Mouse (Mus musculus): ENCODE data around the gene Id1. TPM values are rescaled to one million over a fixed set of nuclear protein-coding genes. Genes with fewer than 3 reads are reported as not detected.

Gene Id1
- polyA plus RNA-seq, 1 experiment from 2014 or later = 116 TPM

DNA sequence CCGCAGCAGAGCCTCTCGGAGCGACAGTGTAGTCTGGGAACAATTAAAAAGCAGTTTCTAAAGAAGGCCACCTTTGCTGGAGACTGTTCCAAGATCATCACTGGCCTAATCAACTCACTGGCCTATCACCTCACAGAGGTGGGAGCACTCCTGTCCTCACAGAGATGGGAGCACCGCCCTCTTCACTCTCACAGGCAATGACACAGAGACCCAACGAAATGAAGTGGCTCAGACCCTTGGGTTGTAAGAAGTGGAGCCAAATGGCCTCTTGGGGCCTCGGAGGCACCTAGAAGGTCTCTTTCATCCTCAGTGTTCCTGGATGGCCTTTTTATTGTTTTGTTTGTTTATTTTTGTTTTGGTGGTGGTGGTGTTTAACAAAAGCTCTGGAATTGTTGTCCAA is 9.8 kb upstream of the Id1 start:
- Histone ChIP-seq H3K4me1 (replicated peaks) (peaks cover 56% of the 10 kb centered on the region), H3K27ac (0 out of 2 replicates have a peak overlapping the region, but pooled peaks have one; percentile 56), H3K4me2 (replicated peaks) (no peak overlapping the region), H3K4me3 (replicated peaks) (no peak overlapping the region), H3K36me3 (no peaks in the 10 kb centered on the region), H3K9ac (no peak overlapping the region), H3K27me3 (replicated peaks) (no peaks in the 10 kb centered on the region), H3K9me3 (no peaks in the 10 kb centered on the region)
- no peak for ATAC-seq
- WGBS = 89% methylated on average over 6 of the region's 6 CpGs

DNA sequence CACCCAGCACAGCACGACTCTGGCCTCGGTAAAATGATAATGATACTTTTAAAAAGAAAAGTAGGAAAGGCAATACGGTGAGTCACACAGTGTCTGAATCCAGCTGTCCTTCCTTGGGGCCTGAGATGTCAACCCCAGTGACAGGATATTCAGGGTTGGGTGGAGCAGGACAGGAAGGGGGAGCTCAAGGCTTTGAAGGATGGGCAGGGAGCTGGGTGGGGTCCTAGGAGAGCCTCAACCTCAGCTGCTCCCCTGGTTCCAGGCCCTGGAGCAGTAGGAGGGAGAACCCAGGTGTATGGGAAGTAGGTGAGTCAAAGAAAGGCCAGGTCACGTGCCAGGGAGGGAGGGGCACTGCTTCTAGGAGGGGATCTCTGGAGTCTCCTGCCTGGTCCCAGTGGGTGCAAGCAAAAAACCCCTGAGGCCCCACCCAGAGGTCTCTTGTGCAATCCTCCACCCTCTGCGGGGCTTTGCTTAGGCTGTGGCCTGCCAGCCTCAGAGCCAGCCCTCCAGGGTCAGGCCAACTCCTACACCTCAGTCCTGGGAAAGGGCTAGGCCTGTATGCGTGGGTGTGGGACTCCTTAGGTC is 9.2 kb upstream of the Id1 start:
- 38% methylated on average over 6 of the region's 6 CpGs for WGBS
- H3K27ac ChIP-seq = peak overlapping the region; percentile 56
- ATAC-seq = peak; percentile 13; the same call in 1 of the 2 replicates
- no peaks in the 10 kb centered on the region for H3K9me3 ChIP-seq
- no peaks in the 10 kb centered on the region for H3K36me3 ChIP-seq
- H3K4me3 ChIP-seq (replicated peaks) = no peak overlapping the region
- H3K27me3 ChIP-seq (replicated peaks) = no peaks in the 10 kb centered on the region
- no peak overlapping the region for H3K9ac ChIP-seq
- H3K4me1 ChIP-seq (replicated peaks) = peaks cover 56% of the 10 kb centered on the region
- no peak overlapping the region for H3K4me2 ChIP-seq (replicated peaks)

DNA sequence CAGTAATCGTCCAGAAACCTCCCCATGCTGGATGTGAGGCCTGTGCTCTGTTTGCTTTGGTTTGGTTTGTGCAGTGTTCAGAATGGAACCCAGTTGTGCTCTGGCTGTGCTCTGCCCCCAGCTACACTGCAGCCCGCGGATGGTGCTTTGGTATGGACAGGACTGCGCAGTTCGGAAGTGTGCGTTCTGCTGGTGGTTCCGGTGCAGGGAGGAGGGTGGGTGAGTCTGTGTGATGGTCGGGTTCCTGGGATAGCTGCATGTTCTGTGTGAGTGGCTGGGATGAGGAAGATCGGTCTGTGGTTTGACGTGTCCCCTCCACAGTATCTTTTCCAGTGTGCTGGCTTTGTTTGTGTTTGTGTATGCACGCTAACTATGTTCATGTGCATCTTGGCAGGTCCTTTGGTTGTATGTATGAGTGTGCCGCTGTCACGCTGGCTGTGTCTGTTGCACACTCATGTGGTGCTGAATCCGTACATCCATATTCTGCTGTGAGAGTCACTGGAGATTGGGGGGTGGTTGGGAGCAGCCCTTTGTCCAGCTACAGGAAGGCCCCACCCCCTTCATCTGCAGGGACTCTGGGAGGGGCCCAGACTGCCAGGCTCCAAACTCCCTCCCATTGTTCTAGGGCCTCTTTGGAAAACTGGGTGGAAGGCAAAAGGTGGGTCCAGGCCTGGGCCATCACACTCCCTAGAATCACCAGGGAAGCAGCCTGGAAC is 8.1 kb upstream of the Id1 start:
- Histone ChIP-seq H3K4me3 (replicated peaks) (no peak overlapping the region), H3K27me3 (replicated peaks) (no peaks in the 10 kb centered on the region), H3K9me3 (no peaks in the 10 kb centered on the region), H3K9ac (no peak overlapping the region), H3K36me3 (no peaks in the 10 kb centered on the region), H3K27ac (peak overlapping the region; percentile 56), H3K4me1 (replicated peaks) (peaks cover 61% of the 10 kb centered on the region), H3K4me2 (replicated peaks) (no peak overlapping the region)
- 78% methylated on average over 14 of the region's 14 CpGs for WGBS
- peak; percentile 19; the same call in 1 of the 2 replicates for ATAC-seq

DNA sequence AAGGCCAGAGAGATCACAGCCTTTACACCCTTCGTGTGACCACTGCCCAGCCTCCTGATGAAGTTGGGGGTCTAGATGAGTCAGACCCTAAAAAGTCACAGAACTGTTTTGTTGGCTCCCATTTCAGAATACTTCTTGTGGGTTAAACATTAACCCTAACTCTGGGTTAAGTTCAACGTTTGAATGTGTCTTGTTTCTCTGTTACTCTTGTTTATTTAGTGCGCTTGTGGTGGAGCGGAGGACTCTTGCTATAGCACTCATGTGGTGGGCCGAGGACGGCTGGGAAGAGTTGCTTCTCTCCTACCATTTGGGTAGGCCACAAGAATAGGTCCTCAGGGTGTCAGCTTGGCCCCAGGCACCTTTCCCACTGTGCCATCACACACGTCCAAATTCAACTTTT is 7.5 kb upstream of the Id1 start:
- 64% methylated on average over 7 of the region's 7 CpGs for WGBS
- Histone ChIP-seq H3K4me3 (replicated peaks) (no peak overlapping the region), H3K27ac (peak overlapping the region; percentile 77), H3K27me3 (replicated peaks) (no peaks in the 10 kb centered on the region), H3K4me1 (replicated peaks) (peaks cover 65% of the 10 kb centered on the region), H3K9ac (no peak overlapping the region), H3K9me3 (no peaks in the 10 kb centered on the region), H3K4me2 (replicated peaks) (no peak overlapping the region), H3K36me3 (no peaks in the 10 kb centered on the region)
- no peak for ATAC-seq

DNA sequence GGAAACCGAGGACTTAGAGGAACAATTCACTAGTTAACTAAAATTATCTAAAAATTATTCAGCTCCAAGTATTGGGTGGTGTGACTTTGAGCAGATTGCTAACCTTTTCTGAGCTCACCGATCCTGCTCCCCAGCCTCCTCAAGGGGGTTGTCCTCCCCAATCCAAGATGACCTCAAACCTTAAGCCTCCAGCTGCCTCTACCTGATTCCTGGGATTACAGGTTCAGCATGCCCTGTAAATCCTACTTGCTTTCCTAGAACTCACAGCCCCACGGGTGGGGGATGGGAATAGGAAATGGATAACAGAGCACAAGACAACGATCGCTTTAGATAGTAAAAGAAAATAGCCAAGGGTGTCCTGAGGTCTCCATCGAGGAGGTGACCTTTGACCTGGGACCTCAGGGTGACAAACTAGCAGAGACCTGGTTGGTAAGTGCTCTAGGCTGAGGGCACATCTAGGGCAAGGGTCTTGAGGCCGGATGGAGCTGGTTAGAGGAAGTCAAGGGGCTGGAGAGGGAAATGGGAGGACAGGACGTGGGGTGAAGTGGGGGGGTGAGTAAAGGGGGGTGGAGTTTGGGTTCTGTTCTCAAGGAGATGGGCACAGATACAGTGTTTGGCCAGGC is 6.9 kb upstream of the Id1 start:
- H3K9ac ChIP-seq = no peak overlapping the region
- 30% methylated on average over 8 of the region's 8 CpGs for WGBS

DNA sequence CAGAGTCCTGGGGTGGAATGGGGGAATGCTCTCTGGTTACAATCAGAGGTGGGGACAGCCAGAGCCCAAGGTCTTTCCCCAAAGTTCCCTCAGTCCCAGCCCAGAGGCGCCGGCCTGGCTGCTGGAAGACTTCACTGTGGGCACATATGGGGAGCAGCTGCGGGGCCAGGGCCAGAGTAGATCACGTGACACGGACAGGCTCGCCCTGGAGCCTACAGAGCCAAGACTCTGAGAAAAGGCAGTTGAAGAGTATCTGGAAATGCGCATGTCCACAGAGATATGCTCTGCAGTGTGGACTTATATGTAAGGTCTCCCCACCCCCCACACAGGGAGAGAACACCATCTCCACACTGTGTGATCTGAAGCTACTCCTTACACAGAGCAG is 6.4 kb upstream of the Id1 start:
- Histone ChIP-seq H3K9ac (peak overlapping the region; percentile 1; the same call in 1 of the 2 replicates), H3K4me2 (replicated peaks) (peak overlapping the region; percentile 32; the same call in 1 of the 2 replicates), H3K27ac (peak overlapping the region; percentile 77), H3K9me3 (no peaks in the 10 kb centered on the region), H3K27me3 (replicated peaks) (no peaks in the 10 kb centered on the region), H3K4me3 (replicated peaks) (no peak overlapping the region), H3K36me3 (no peaks in the 10 kb centered on the region), H3K4me1 (replicated peaks) (peaks cover 65% of the 10 kb centered on the region)
- WGBS = 22% methylated on average over 7 of the region's 7 CpGs
- ATAC-seq = peak; percentile 72

More for the DNA sequence above, 6.9 kb upstream of the Id1 start:
- H3K27ac ChIP-seq = peak overlapping the region; percentile 77
- no peaks in the 10 kb centered on the region for H3K36me3 ChIP-seq
- H3K4me2 ChIP-seq (replicated peaks) = peak overlapping the region; percentile 32; the same call in 1 of the 2 replicates
- peaks cover 65% of the 10 kb centered on the region for H3K4me1 ChIP-seq (replicated peaks)
- H3K4me3 ChIP-seq (replicated peaks) = no peak overlapping the region
- no peak; the same call in 1 of the 2 replicates for ATAC-seq
- no peaks in the 10 kb centered on the region for H3K27me3 ChIP-seq (replicated peaks)
- H3K9me3 ChIP-seq = no peaks in the 10 kb centered on the region

DNA sequence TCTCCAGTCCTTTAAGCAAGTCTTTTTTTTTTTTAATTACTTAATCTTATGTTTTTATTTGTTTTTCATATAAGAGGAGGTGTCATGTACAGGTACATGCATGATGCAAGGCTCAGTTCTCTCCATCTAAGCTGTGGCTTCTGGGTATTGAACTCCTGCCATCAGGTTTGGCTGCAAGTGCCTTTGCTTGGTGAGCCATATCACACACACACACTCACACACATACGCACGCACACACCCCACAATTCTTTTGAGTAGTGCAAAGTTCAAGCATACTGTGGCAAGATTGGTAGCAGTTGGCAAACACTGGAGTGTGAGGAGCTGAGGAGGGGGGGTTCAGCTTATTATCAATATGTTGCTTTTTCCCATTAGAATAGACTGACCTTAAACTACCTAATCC is 2.9 kb upstream of the Id1 start:
- Histone ChIP-seq H3K36me3 (no peaks in the 10 kb centered on the region), H3K4me3 (replicated peaks) (no peak overlapping the region), H3K27ac (peak overlapping the region; percentile 28; the same call in 1 of the 2 replicates), H3K4me1 (replicated peaks) (peaks cover 51% of the 10 kb centered on the region), H3K4me2 (replicated peaks) (no peak overlapping the region), H3K9me3 (no peaks in the 10 kb centered on the region), H3K9ac (no peak overlapping the region), H3K27me3 (replicated peaks) (no peaks in the 10 kb centered on the region)
- no peak for ATAC-seq
- WGBS = 75% methylated on average over 2 of the region's 2 CpGs

DNA sequence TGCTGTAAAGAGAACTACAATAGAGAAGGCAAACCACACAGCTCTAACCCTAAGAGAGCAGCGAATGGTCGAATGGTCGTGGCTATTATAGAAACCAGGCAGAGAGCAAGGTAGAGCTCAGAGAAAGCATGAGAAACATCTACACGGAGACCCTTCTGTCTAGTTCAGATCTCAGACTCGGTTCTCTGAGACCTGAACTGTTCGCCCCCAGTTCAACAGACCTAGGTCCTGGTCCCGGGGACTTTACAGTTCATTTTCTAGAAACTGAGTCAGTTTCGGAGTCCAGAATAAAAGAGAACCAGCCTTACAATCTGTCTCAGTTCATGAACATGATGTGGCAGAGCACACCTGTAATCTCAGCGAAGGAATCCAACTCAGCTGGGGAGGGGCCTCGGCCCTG is 1.6 kb upstream of the Id1 start:
- no peaks in the 10 kb centered on the region for H3K27me3 ChIP-seq (replicated peaks)
- H3K4me3 ChIP-seq (replicated peaks) = peak overlapping the region; percentile 76
- no peak for ATAC-seq
- peak overlapping the region; percentile 86 for H3K4me2 ChIP-seq (replicated peaks)
- no peak overlapping the region for H3K9ac ChIP-seq
- H3K27ac ChIP-seq = peak overlapping the region; percentile 95
- peaks cover 46% of the 10 kb centered on the region for H3K4me1 ChIP-seq (replicated peaks)
- H3K36me3 ChIP-seq = no peaks in the 10 kb centered on the region
- no peaks in the 10 kb centered on the region for H3K9me3 ChIP-seq
- WGBS = 9% methylated on average over 10 of the region's 10 CpGs

DNA sequence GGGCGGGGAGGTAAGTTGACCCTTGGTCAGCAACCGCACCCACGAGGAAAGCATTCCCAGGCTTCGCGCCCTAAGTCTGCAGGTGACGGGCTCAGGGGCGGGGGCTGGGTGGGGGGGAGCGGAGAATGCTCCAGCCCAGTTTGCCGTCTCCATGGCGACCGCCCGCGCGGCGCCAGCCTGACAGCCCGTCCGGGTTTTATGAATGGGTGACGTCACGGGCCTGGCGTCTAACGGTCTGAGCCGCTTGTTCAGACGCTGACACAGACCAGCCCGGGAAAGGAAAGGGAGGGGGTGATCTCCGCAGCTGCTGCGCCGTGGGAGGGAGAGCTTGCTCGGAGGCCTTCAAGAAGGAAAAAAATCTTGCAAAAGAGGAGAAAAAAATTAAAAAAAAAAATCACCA is 1.1 kb upstream of the Id1 start:
- peaks cover 41% of the 10 kb centered on the region for H3K4me1 ChIP-seq (replicated peaks)
- H3K27me3 ChIP-seq (replicated peaks) = no peaks in the 10 kb centered on the region
- peak overlapping the region; percentile 95 for H3K27ac ChIP-seq
- no peaks in the 10 kb centered on the region for H3K36me3 ChIP-seq
- WGBS = under 1% methylated on average over 28 of the region's 28 CpGs
- peak overlapping the region; percentile 76 for H3K4me3 ChIP-seq (replicated peaks)
- peak; percentile 80 for ATAC-seq
- H3K9me3 ChIP-seq = no peaks in the 10 kb centered on the region
- peak overlapping the region; percentile 40; the same call in 1 of the 2 replicates for H3K9ac ChIP-seq
- peak overlapping the region; percentile 86 for H3K4me2 ChIP-seq (replicated peaks)

DNA sequence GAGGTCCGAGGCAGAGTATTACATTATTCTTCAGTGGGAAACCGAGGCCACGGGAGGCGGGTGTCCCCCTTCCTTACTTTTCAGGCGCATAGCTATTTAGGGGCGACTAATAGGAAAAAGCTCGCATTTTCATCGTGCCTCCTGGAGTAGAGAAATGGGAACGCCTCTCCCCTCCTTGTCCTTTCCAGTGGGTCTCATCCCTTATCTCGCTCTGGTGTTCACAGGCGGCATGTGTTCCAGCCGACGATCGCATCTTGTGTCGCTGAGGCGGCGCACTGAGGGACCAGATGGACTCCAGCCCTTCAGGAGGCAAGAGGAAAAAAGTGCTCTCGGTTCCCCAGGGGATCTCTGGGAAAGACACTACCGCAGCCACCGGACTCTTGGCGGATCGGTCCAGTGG is 697 bp downstream of the Id1 start:
- H3K27ac ChIP-seq = peak overlapping the region; percentile 95
- peak overlapping the region; percentile 86 for H3K4me2 ChIP-seq (replicated peaks)
- H3K4me3 ChIP-seq (replicated peaks) = peak overlapping the region; percentile 76
- no peaks in the 10 kb centered on the region for H3K27me3 ChIP-seq (replicated peaks)
- H3K4me1 ChIP-seq (replicated peaks) = peaks cover 50% of the 10 kb centered on the region
- WGBS = under 1% methylated on average over 22 of the region's 22 CpGs
- H3K9me3 ChIP-seq = no peaks in the 10 kb centered on the region
- ATAC-seq = no peak
- H3K36me3 ChIP-seq = no peaks in the 10 kb centered on the region
- peak overlapping the region; percentile 87 for H3K9ac ChIP-seq

DNA sequence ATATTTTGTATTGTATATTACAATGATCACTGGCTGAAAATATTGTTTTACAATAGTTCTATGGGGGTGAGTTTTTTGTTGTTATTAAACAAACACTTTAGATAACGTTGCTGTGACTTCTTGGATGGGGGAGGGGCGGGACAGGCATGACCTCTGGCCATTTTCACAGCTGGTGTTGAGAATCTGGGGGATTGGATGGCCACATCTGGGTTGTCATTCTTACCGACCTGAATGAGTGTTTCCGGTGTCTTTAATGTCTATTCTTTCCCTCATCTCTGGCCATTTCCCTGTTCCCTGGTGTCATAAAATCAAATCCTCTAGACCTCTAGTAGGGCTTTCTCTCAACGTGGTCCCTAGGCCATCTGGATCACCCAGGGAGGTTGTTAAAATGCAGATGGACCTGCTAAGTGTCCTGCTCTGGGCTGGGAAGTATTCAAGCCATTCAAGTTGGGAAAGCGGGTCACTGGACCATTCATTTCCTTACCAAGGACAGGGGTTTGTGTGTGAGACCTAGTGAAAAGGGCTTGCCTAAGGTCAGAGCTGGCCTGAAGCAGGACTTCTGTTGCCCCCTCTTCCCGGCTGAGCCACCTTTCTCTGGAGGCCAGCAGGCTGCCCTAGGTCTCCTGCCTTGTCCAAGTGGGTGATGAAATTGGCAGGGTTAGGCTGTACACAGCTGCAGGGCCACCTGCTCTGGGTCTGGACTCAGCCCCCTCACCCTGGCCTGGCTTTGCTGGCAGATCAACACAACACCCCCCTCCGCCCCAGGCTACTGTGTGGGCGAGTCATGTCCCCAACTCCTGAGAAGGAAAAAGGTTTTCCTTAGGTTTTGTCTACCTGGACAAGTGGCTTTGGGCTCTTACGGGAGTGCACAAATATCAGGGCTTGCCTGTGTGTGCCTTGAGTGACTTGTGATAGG is 1.5 kb downstream of the Id1 start:
- peak overlapping the region; percentile 87 for H3K9ac ChIP-seq
- H3K4me1 ChIP-seq (replicated peaks) = peaks cover 53% of the 10 kb centered on the region
- peak overlapping the region; percentile 76 for H3K4me3 ChIP-seq (replicated peaks)
- peak overlapping the region; percentile 93 for H3K27ac ChIP-seq
- no peaks in the 10 kb centered on the region for H3K27me3 ChIP-seq (replicated peaks)
- H3K36me3 ChIP-seq = no peaks in the 10 kb centered on the region
- ATAC-seq = no peak
- peak overlapping the region; percentile 86 for H3K4me2 ChIP-seq (replicated peaks)
- no peaks in the 10 kb centered on the region for H3K9me3 ChIP-seq
- 20% methylated on average over 10 of the region's 10 CpGs for WGBS

DNA sequence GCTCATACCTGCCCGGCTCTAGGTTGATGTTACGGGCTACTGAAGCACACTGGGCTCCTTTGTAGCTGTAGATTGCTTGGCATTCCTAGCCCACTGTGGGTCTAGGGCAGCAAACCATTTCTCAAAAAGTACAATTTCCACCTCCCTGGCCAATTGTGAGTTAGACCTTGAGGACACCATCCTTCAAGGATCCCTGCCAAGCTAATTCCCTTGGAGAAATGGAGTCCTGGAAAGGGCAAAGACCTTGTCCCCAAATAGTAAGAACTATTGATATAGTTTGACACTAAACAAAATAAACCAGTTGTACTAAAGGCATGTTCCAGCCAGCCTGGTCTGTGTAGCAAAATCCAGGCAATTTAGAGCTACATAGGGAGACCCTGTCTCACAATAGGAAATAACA is 2.3 kb downstream of the Id1 start:
- peak overlapping the region; percentile 93 for H3K27ac ChIP-seq
- 46% methylated on average over 2 of the region's 2 CpGs for WGBS
- ATAC-seq = no peak

More for the DNA sequence above, 2.3 kb downstream of the Id1 start:
- no peaks in the 10 kb centered on the region for H3K9me3 ChIP-seq
- peak overlapping the region; percentile 86 for H3K4me2 ChIP-seq (replicated peaks)
- no peaks in the 10 kb centered on the region for H3K36me3 ChIP-seq
- H3K4me3 ChIP-seq (replicated peaks) = peak overlapping the region; percentile 76
- H3K4me1 ChIP-seq (replicated peaks) = peaks cover 49% of the 10 kb centered on the region
- no peaks in the 10 kb centered on the region for H3K27me3 ChIP-seq (replicated peaks)
- peak overlapping the region; percentile 87 for H3K9ac ChIP-seq
